Mouse (Mus musculus) megakaryocyte, embryonic 14.5 days (primary cell): ENCODE data around the gene Scd2. TPM values are rescaled to one million over a fixed set of nuclear protein-coding genes. Genes with fewer than 3 reads are reported as not detected.
"Not testable (repeated sequence)": the region's sequence is repeated elsewhere in the genome, so short reads cannot be mapped to it uniquely, and the experiment has no call there.

Source experiments
- H3K27me3 ChIP-seq: replicated peaks from 2 replicates; pipeline ENCODE3; 2012; ENCODE audit warnings: inconsistent platforms
- H3K36me3 ChIP-seq: replicated peaks from 2 replicates; pipeline ENCODE3; 2012; ENCODE audit warnings: low read length, inconsistent platforms, mixed read lengths
- H3K4me1 ChIP-seq: 2 replicates; pipeline ENCODE4 v1.6.1; 2012; ENCODE audit warnings: inconsistent platforms
- H3K4me3 ChIP-seq: replicated peaks from 2 replicates; pipeline ENCODE3; 2012; ENCODE audit warnings: moderate library complexity, mild to moderate bottlenecking, inconsistent platforms
- H3K9me3 ChIP-seq: 2 replicates; pipeline ENCODE4 v1.6.1; 2012; ENCODE audit warnings: inconsistent platforms
- FLI1 ChIP-seq: IDR thresholded peaks from 2 replicates; pipeline ENCODE4 v1.6.1; 2012; ENCODE audit warnings: low read length, inconsistent platforms, mixed read lengths
- GATA1 ChIP-seq: IDR thresholded peaks from 3 replicates; pipeline ENCODE4 v1.6.1; 2012; ENCODE audit warnings: mixed read lengths, low read length, inconsistent platforms, borderline replicate concordance
- polyA plus RNA-seq: library from polyadenylated mRNA; stranded (reverse); fragments of >175 nt; gene quantifications from 2 replicates; pipeline ENCODE4 v1.2.3, GENCODE M21; 2012; ENCODE audit warnings: low replicate concordance; ENCODE audit not compliant: insufficient read depth

Scd2 gene
- polyA plus RNA-seq, 1 experiment, result 14.5 TPM

- Histone ChIP-seq H3K9me3 (peaks cover 10% of the 10 kb centered on the region), H3K4me1 (peaks cover 10% of the 10 kb centered on the region; the same call in 1 of the 2 replicates), H3K4me3 (no peak overlapping the region), H3K27me3 (no peaks in the 10 kb centered on the region), H3K36me3 (peaks cover 3% of the 10 kb centered on the region)
- TF ChIP-seq GATA1 (no peak), FLI1 (no peak)
Observed at GRCm38 (mm10) chr19:44321201-44321600, 27.7 kb downstream of the Scd2 start.

- H3K9me3 ChIP-seq, result peaks cover 10% of the 10 kb centered on the region
Observed at GRCm38 (mm10) chr19:44321631-44322030, 28.2 kb downstream of the Scd2 start.

DNA sequence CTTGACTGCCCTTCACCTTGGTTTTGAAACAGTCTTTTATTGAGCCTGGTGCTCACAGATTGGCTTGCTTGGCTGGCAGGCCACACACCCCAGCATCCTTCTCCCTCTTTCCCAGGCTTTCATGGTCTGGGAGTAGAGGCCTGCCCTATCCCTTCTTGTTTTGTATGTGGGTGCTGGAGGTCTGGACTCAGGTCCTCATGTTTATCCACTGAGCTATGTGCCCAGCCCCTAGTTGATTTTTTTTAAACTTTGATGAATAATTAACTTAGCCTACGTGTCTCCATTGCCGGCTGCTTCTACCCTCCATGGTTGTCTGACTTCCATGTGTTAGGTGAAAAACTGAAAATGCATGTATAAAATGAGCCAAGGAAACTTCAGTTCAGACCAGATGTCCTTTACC is 36.1 kb downstream of the Scd2 start:
- no peaks in the 10 kb centered on the region for H3K36me3 ChIP-seq
- peaks cover 27% of the 10 kb centered on the region for H3K27me3 ChIP-seq
- TF ChIP-seq GATA1, result no peak
- no peak for TF ChIP-seq FLI1
- H3K4me1 ChIP-seq, result peaks cover 11% of the 10 kb centered on the region
- H3K9me3 ChIP-seq, result peaks cover 15% of the 10 kb centered on the region; the same call in 1 of the 2 replicates
- H3K4me3 ChIP-seq, result no peak overlapping the region

More at GRCm38 (mm10) chr19:44321631-44322030, 28.2 kb downstream of the Scd2 start:
- Histone ChIP-seq H3K4me1 (peaks cover 10% of the 10 kb centered on the region; the same call in 1 of the 2 replicates), H3K27me3 (no peaks in the 10 kb centered on the region), H3K36me3 (peaks cover 3% of the 10 kb centered on the region), H3K4me3 (no peak overlapping the region)
- no peak for TF ChIP-seq GATA1
- no peak for TF ChIP-seq FLI1

DNA sequence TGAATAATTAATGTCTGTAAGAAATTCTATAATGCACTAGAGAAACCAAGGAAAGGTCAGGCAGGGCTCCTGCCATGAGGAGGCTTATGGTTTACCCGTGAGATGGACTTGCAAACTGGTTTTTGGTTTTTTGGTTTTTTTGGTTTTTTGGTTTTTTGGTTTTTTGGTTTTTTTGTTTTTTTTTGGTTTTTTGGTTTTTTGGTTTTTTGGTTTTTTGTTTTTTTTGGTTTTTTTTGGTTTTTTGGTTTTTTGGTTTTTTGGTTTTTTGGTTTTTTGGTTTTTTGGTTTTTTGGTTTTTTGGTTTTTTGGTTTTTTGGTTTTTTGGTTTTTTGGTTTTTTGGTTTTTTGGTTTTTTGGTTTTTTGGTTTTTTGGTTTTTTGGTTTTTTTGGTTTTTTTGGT is 37.7 kb downstream of the Scd2 start:
- not testable (repeated sequence) for H3K4me3 ChIP-seq, H3K36me3 ChIP-seq
- peaks cover 11% of the 10 kb centered on the region for H3K4me1 ChIP-seq
- peaks cover 41% of the 10 kb centered on the region for H3K27me3 ChIP-seq
- peaks cover 15% of the 10 kb centered on the region; the same call in 1 of the 2 replicates for H3K9me3 ChIP-seq

DNA sequence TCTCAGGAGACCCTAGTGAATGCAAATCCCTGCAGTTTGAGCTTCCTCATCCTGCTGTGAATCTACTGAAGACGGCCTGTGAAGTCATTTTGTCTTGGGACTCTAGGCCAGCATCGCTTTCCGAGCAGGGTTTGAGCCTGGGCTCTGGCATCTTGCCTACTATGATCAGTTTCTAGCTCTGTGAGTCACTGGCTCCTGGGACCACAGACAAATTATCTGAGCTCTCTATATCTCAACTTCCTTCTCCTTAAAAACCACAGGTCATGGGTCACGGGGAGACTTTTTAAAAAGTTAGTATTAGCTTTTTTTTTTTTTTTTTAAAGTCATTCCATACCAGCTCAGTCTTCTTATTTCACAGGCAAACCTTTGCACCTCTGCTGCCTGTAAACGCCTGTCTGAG is 38.4 kb downstream of the Scd2 start:
- Histone ChIP-seq H3K4me1 (peaks cover 11% of the 10 kb centered on the region), H3K4me3 (no peak overlapping the region), H3K36me3 (no peaks in the 10 kb centered on the region), H3K27me3 (peaks cover 44% of the 10 kb centered on the region), H3K9me3 (peaks cover 15% of the 10 kb centered on the region; the same call in 1 of the 2 replicates)
- no peak for TF ChIP-seq FLI1
- TF ChIP-seq GATA1, result no peak

DNA sequence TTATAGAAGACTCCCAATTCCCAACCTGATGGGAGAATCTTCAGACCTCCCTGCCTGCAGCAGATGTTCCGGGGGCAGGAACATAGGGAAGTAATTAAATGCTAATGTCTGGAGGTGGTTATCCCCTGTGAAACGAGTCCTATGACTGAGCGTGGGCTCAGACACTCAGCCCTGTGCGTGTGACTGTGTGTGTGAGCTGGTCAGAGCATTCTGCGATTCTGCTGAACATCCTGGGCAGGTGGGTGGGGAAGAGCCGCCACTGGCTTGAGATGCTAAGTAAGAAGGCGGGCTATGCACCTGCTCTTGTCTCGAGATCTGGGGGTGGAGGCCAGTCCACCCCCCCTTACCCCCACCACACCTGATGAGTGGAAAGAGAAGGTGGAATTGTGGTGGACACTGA is 38.9 kb downstream of the Scd2 start:
- no peaks in the 10 kb centered on the region for H3K36me3 ChIP-seq

DNA sequence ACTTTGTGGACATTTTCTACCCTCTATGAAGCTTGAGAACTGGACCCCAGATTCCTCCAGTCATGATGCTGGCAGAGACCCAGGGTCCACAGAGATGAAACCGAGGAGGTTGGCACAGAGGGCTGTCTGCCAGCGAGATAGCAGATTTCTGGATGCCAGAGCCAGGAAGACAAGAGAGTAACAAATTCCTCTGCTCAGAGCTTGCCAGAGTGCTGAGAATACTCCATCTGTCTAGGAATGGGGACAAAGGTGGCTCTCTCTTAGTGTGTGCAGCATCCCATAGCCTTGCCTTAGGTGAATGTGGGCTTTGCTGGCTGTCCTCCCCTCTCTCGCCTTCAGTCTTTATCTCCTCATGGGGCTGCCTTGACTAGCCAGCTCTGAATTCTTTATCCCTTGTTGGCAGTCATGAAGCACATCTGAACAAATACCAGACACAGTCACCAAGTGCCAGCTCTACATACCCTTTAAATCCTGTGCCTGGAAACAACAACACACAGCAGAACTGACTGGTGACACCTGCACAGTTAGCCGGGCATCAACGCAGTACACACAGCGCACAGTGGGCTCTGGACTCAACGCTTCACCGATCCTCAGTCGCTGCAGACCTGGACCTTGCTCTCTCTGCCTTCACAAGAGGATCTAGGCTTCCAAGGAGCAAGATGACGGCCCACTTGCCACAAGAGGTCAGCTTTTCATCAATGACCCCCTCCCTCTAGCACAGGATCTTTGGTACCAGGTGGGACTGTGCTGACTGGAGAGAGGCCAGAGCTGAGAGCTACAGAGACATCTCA is 39.6 kb downstream of the Scd2 start, which contains the start of gene Scd4:
Gene Scd4, plus strand, starts transcription at position 260 of the 791 bp plus-strand sequence.
- Histone ChIP-seq H3K27me3 (peaks cover 49% of the 10 kb centered on the region), H3K9me3 (peaks cover 15% of the 10 kb centered on the region; the same call in 1 of the 2 replicates), H3K4me3 (no peak within 1 kb of the TSS), H3K36me3 (no peaks in the 10 kb centered on the region), H3K4me1 (peaks cover 11% of the 10 kb centered on the region)
- TF ChIP-seq GATA1, result no peak
- no peak for TF ChIP-seq FLI1

More for the DNA sequence above, 38.9 kb downstream of the Scd2 start:
- Histone ChIP-seq H3K4me3 (no peak overlapping the region), H3K4me1 (peaks cover 11% of the 10 kb centered on the region), H3K9me3 (peaks cover 15% of the 10 kb centered on the region; the same call in 1 of the 2 replicates), H3K27me3 (peaks cover 45% of the 10 kb centered on the region)
- TF ChIP-seq GATA1 (no peak), FLI1 (no peak)

DNA sequence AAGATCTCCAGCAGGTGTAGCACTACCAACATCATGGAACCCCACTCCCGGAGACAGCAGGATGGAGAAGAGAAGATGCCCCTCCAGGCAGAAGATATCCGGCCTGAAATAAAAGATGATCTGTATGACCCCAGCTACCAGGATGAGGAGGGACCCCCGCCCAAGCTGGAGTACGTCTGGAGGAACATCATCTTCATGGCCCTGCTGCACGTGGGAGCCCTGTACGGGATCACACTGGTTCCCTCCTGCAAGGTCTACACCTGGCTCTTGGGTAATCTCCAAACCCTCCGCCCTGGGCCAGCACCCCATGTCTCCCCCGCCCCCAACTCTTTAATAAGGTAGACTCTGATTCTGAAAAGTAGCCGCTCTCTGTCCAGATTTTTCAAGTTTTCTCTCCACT is 40.5 kb downstream of the Scd2 start:
- peaks cover 11% of the 10 kb centered on the region for H3K4me1 ChIP-seq
- TF ChIP-seq GATA1 (no peak), FLI1 (no peak)
- no peaks in the 10 kb centered on the region for H3K36me3 ChIP-seq

GRCm38 (mm10) chr19:44335876-44336662 is 42.6 kb downstream of the Scd2 start:
- Histone ChIP-seq H3K4me1 (peaks cover 11% of the 10 kb centered on the region), H3K9me3 (no peaks in the 10 kb centered on the region), H3K4me3 (no peak overlapping the region), H3K27me3 (peaks cover 59% of the 10 kb centered on the region), H3K36me3 (no peaks in the 10 kb centered on the region)
- TF ChIP-seq GATA1, result no peak
- TF ChIP-seq FLI1, result no peak

More for the DNA sequence above, 40.5 kb downstream of the Scd2 start:
- Histone ChIP-seq H3K9me3 (0 out of 2 replicates have a peak, but pooled peaks cover 7% of the 10 kb centered on the region), H3K27me3 (peaks cover 53% of the 10 kb centered on the region), H3K4me3 (no peak overlapping the region)

- Histone ChIP-seq H3K4me1 (no peaks in the 10 kb centered on the region), H3K9me3 (peaks cover 23% of the 10 kb centered on the region), H3K27me3 (peaks cover 9% of the 10 kb centered on the region), H3K4me3 (no peak overlapping the region), H3K36me3 (no peaks in the 10 kb centered on the region)
- TF ChIP-seq FLI1 (no peak), GATA1 (no peak)
Observed at GRCm38 (mm10) chr19:44349689-44350088, 56.2 kb downstream of the Scd2 start.
